Mouse (Mus musculus) C2C12 (cell line): ENCODE measurements around the gene F830045P16Rik.

ENCODE experiments used
- CEBPB ChIP-seq: IDR thresholded peaks from one replicate; pipeline ENCODE4 v1.6.1; 2011; ENCODE audit warnings: low read depth, mild to moderate bottlenecking, control low read depth, moderate library complexity
- CTCF ChIP-seq: IDR thresholded peaks from one replicate; pipeline ENCODE4 v1.5.1; 2011; ENCODE audit not compliant: control insufficient read depth, insufficient read depth, insufficient read length
- FOSL1 ChIP-seq: IDR thresholded peaks from one replicate; pipeline ENCODE4 v1.8.0; 2011; ENCODE audit warnings: mild to moderate bottlenecking, low read length; ENCODE audit not compliant: poor library complexity, insufficient read depth, severe bottlenecking
- MAX ChIP-seq: IDR thresholded peaks from one replicate; pipeline ENCODE4 v1.6.1; 2011; ENCODE audit warnings: mild to moderate bottlenecking, control low read depth
- MYOD1 ChIP-seq: IDR thresholded peaks from one replicate; pipeline ENCODE4 v1.6.1; 2011; ENCODE audit warnings: low read depth; ENCODE audit not compliant: control insufficient read depth, insufficient read length
- MYOG ChIP-seq: IDR thresholded peaks from one replicate; pipeline ENCODE4 v1.6.1; 2011; ENCODE audit not compliant: control insufficient read depth, insufficient read length; ENCODE audit errors: extremely low read depth
- USF1 ChIP-seq: IDR thresholded peaks from one replicate; pipeline ENCODE4 v1.6.1; 2011; ENCODE audit warnings: low read depth, mild to moderate bottlenecking, control low read depth, moderate library complexity

GRCm38 (mm10) chr2:129561796-129562195 is 25.4 kb upstream of the F830045P16Rik start:
- TF ChIP-seq CTCF: no peak
- no peak for TF ChIP-seq MYOG
- TF ChIP-seq FOSL1: no peak
- no peak for TF ChIP-seq MAX
- no peak for TF ChIP-seq USF1
- TF ChIP-seq MYOD1: no peak
- no peak for TF ChIP-seq CEBPB
